Mouse (Mus musculus): ENCODE results near the gene Xcr1. TPM values are rescaled to one million over a fixed set of nuclear protein-coding genes. Genes with fewer than 3 reads are reported as not detected.

Gene Xcr1
- not detected in 2 replicates for polyA plus RNA-seq (2012; rRNA removed)

DNA sequence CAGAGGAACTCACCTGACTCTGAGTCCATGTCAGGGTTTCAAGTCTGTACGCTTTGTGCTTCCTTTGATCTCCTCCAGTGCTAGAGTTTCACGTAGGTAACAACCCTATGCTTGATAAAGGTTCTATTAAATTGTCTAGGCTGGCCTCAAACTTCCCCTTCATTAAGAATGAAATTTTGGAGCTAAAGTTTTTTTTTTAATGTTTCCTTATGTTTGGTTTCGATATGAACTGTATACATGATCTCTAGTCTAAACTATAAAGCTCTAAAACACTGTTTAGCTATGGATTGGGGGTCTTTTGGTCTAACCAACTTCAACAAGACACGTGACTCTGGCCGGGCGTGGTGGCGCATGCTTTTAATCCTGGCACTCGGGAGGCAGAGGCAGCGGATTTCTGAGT is at the start of gene Xcr1:
Gene Xcr1 (minus strand): TSS at position 101 of the 400 bp plus-strand sequence.

DNA sequence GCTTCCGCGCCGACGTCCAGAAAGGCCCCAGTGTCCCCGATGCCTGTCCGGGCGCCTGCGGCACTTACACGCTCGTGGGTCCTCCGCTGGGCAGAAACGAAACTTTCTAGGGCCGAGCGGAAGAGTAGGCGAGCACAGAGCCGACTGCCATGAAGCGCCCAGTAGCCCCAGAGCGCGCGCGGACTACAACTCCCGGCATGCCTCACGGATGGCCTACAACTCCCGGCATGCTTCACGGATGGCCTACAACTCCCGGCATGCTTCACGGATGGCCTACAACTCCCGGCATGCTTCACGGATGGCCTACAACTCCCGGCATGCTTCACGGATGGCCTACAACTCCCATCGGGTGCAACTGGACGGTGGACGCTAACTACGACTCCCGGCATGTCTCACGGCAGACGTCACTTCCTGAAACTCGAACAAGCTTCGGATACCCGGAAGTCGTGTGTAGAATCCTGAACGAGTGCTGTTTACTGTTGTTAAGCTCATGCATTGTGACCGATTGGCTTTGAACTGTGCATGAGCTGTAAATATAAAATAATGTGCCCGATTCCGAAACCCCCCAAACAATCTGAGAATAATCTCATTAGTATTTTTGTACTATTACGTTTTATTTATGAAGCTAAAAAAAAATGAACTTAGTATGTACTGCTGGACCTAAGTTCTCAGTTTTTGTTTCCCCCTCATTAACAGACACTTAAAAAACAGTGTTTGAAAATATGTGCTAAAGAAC is 9.9 kb downstream of the Xcr1 start, which contains the start of gene Fyco1:
Gene Fyco1 (minus strand): TSS at position 187 of the 736 bp plus-strand sequence.

DNA sequence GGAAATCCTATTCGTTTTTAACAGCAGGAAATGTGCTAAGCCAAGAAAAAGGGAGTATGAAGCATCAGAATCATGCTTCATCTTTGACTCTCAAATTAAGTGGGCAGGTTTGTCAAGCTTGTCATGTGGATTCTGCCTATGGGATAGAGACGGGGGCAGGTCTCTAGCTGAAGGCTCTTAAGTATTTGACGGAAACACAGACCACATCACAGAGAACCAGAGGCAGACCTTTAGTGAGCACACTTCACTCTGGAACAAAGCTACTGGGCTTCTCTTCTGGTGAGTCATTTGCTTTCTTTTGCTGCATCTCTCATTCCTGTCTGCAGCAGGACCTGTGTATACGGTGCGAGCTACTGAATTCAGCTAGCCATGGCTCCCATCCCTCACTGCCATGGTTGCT is 55.6 kb downstream of the Xcr1 start, which contains the start of gene Cxcr6:
Gene Cxcr6 (plus strand): TSS at position 209 of the 400 bp plus-strand sequence.

Other genes starting within 250 kb of the Xcr1 start
- gene Slc6a20b, start 229.5 kb downstream of the Xcr1 start, polyA plus RNA-seq (2012; rRNA removed): 0.41 and 0.55 TPM in 2 replicates
- 0.18 and 0.19 TPM in 2 replicates for gene Ccr9, start 183.6 kb downstream of the Xcr1 start, polyA plus RNA-seq (2012; rRNA removed)
- gene Slc6a20a, start 183.1 kb downstream of the Xcr1 start, polyA plus RNA-seq (2012; rRNA removed): 11.9 and 13.7 TPM in 2 replicates
- 23.0 and 24.8 TPM in 2 replicates for gene Lztfl1, start 144.3 kb downstream of the Xcr1 start, polyA plus RNA-seq (2012; rRNA removed)
- gene Cxcr6, start 55.6 kb downstream of the Xcr1 start, polyA plus RNA-seq (2012; rRNA removed): not detected in 2 replicates
- 9.5 and 10.0 TPM in 2 replicates for gene Fyco1, start 10.1 kb downstream of the Xcr1 start, polyA plus RNA-seq (2012; rRNA removed)
- 0.38 and 0.63 TPM in 2 replicates for gene Ccr1, start 106.7 kb upstream of the Xcr1 start, polyA plus RNA-seq (2012; rRNA removed)
- not detected in 2 replicates for gene Ccr1l1, start 116.4 kb upstream of the Xcr1 start, polyA plus RNA-seq (2012; rRNA removed)
- gene Ccr3, start 159.9 kb upstream of the Xcr1 start, polyA plus RNA-seq (2012; rRNA removed): not detected in 2 replicates
- gene Ccr2, start 239.9 kb upstream of the Xcr1 start, polyA plus RNA-seq (2012; rRNA removed): 0.03 and 0.16 TPM in 2 replicates

All from central nervous system, embryonic 18 days (tissue).